ENCODE assay signal across 8 mouse cellular contexts in the genomic region with DNA sequence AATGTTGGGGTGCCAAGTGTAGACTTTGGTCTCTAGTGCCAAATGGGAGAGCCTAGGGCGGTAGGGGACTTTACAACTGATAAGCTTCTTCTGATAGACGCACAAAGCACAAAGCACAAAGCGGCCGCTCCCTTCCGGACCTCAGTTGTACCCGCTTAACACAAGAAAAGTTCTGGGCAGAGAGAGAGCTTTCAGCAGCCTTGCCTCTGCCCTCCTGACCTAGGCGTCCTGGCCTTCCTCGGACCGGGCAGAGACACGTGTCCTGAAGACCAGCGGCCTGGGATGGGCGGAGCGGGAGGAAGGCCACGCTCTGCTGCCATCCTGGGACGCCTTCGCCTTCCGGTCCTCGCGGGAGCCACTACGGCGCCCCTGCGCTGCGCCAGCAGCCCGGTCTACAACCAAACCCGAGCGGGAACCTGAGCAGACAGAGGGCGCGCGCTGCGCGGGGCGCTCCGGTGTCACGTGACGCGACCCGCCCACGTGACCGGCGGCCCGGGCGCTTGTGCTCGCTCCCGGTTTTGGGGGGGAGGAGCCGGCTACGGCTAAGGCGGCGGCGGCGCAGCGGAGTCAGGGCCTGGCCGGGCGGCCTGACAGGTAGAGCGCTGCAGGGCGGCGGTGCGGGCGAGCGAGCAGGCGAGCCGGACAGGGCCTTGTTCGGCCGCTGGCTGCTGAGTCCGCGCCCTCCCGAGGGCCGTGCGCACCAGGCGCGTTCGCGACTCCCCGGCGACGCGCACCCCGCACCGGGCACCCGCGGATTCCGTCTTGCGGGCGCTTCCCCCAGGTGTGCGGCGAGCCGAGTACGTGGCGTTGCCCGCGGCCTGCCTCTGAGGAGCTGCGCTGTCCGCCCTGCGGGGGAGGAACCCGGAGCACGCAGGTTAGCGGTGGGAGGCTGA. TPM values are rescaled to one million over a fixed set of nuclear protein-coding genes. Genes with fewer than 3 reads are reported as not detected.
A peak's percentile ranks its signal among the peaks of the same experiment; 100 is the strongest.
DNase-seq lines count a peak whose midpoint lies in the region; ATAC-seq and TF ChIP-seq lines count a peak whose summit lies in the region.

A gene (plus strand): TSS at position 499 of the 893 bp plus-strand sequence.

- peak; percentile 72 for TF ChIP-seq CTCF in gastrocnemius, adult 2 months (IDR thresholded peaks at IDR 0.05)
- TF ChIP-seq CTCF in hindbrain, postnatal 0 days (IDR thresholded peaks at IDR 0.05; ENCODE audit: low read depth), result peak; percentile 47
- TF ChIP-seq CTCF in left cerebral cortex, adult 2 months (IDR thresholded peaks at IDR 0.05), result peak; percentile 52

- H3K27me3 ChIP-seq in hindbrain, postnatal 0 days (ENCODE audit: insufficient read depth, low read length), result no peaks in the 10 kb centered on the region

- H3K36me3 ChIP-seq in hindbrain, postnatal 0 days (ENCODE audit: insufficient read depth, low read length), result no peaks in the 10 kb centered on the region

- intact Hi-C loops in gastrocnemius, adult 2 months (cut with DNase I), result loop anchor here (10.0 kb wide), 1 partner anchor 1126 kb away; a partner anchor contains a TSS
- intact Hi-C loops in left cerebral cortex, adult 2 months (cut with DNase I), result no loop called here

- WGBS in hindbrain, postnatal 0 days, result 2% methylated on average over 94 of the region's 96 CpGs

- peak; percentile 92 for DNase-seq in ZHBTc4 (ENCODE audit: low read depth, low spot score)
- DNase-seq in gastrocnemius, adult 2 months, result peak; percentile 96
- DNase-seq in hindbrain, postnatal 0 days (ENCODE audit: low spot score), result peak; percentile 96
- peak; percentile 92 for DNase-seq in left cerebral cortex, adult 2 months (ENCODE audit: extremely low spot score in 1 of 2, low spot score in 2 of 2)
- DNase-seq in right cerebral cortex, adult 2 months (ENCODE audit: low spot score in 2 of 2), result peak; percentile 87 to 92
- peak; percentile 92 for DNase-seq in urinary bladder, postnatal 14 days (ENCODE audit: low spot score)

- H3K27ac ChIP-seq in gastrocnemius, adult 2 months, result peak within 1 kb of the TSS; percentile 96
- H3K27ac ChIP-seq in hindbrain, postnatal 0 days, result peak within 1 kb of the TSS; percentile 91
- H3K27ac ChIP-seq in left cerebral cortex, adult 2 months, result peak within 1 kb of the TSS; percentile 97

- H3K4me1 ChIP-seq in hindbrain, postnatal 0 days (ENCODE audit: insufficient read depth, low read length), result peaks cover 16% of the 10 kb centered on the region; the same call in 1 of the 2 replicates

- peak within 1 kb of the TSS; percentile 99 for H3K4me3 ChIP-seq in gastrocnemius, adult 2 months
- H3K4me3 ChIP-seq in hindbrain, postnatal 0 days (ENCODE audit: low read length), result peak within 1 kb of the TSS; percentile 75
- H3K4me3 ChIP-seq in left cerebral cortex, adult 2 months, result peak within 1 kb of the TSS; percentile 79

- ATAC-seq in common myeloid progenitor, adult 5-6 weeks (replicated peaks; ENCODE audit: low read depth, poor library complexity, severe bottlenecking), result peak; percentile 93
- peak; percentile 96 for ATAC-seq in hindbrain, postnatal 0 days
- ATAC-seq in megakaryocyte, adult 5-6 weeks (ENCODE audit: poor library complexity, severe bottlenecking), result peak; percentile 89

- peak within 1 kb of the TSS; percentile 81 for H3K9ac ChIP-seq in hindbrain, postnatal 0 days (replicated peaks; ENCODE audit: low read length)

- peak within 1 kb of the TSS; percentile 84 for H3K4me2 ChIP-seq in hindbrain, postnatal 0 days (ENCODE audit: low read depth, low read length)

- H3K9me3 ChIP-seq in hindbrain, postnatal 0 days (ENCODE audit: low read length), result no peaks in the 10 kb centered on the region

RNA-seq across cellular contexts. Expression of the gene that starts here (rescaled TPM):
- total RNA-seq in common myeloid progenitor, adult 5-6 weeks (2017), result 16.5 and 17.3 TPM in 2 replicates
- total RNA-seq in gastrocnemius, adult 2 months (2021), result 10 to 100 TPM; 11.1 to 12.7 TPM
- 35.3 and 36.6 TPM in 2 replicates for total RNA-seq in hindbrain, postnatal 0 days (2014; rRNA removed)
- polyA plus RNA-seq in hindbrain, postnatal 0 days (2015; fragmentation: Nextera tagmentation; extraction: Ambion mirVana), result 30.6 and 30.9 TPM in 2 replicates
- total RNA-seq in left cerebral cortex, adult 2 months (2021), result 10 to 100 TPM; 28.1 TPM
- 28.0 and 32.7 TPM in 2 replicates for total RNA-seq in megakaryocyte, adult 5-6 weeks (2015)
- 16.7 and 19.7 TPM in 2 replicates for total RNA-seq in megakaryocyte, adult 5-6 weeks (2017)

Comparison
In these comparisons a context has a peak if more than half of its experiments do, and no peak if none do; other contexts are left out.
1. Peak in every context shown above with its lines: DNase-seq, ATAC-seq, H3K4me3 ChIP-seq and H3K27ac ChIP-seq.